Mouse (Mus musculus): ENCODE results near the gene Trim40. TPM values are rescaled to one million over a fixed set of nuclear protein-coding genes. Genes with fewer than 3 reads are reported as not detected.

Trim40 gene
- polyA plus RNA-seq, 1 experiment from 2014 or later = 0.08 TPM

DNA sequence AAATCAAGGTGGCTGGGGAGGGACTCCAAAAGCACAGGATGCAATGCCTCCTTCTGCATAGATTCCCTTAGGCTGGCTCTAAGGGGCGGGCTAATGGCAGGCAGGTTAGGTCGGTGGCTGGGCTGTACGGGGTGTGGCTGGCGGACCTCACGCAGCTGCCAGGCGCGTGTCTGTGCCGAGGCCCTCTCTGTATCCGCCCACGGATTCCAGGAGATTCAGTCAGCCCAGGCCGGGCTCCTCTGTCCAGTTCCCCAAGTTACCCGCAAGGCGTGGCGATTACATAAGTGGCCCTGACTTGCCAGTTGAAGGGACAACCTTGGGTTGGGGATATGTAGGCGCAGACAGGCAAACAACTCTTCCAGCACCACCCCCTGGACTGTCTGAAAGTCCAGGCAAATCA is 30.3 kb upstream of the Trim40 start:
- H3K27me3 ChIP-seq (replicated peaks; ENCODE audit: control insufficient read depth, insufficient read depth, low read length) = no peaks in the 10 kb centered on the region
- WGBS = 53% methylated on average over 15 of the region's 15 CpGs
- H3K36me3 ChIP-seq (ENCODE audit: control insufficient read depth, insufficient read depth, low read length) = no peaks in the 10 kb centered on the region
- H3K4me2 ChIP-seq (ENCODE audit: low read length) = no peak overlapping the region
- no peak overlapping the region for H3K4me3 ChIP-seq (ENCODE audit: low read length)
- no peaks in the 10 kb centered on the region for H3K9me3 ChIP-seq (ENCODE audit: control insufficient read depth, low read length)
- ATAC-seq = no peak
- H3K9ac ChIP-seq (ENCODE audit: low read depth, low read length) = no peak overlapping the region
- no peak overlapping the region for H3K27ac ChIP-seq (ENCODE audit: low read depth, low read length)
- no peaks in the 10 kb centered on the region for H3K4me1 ChIP-seq (ENCODE audit: control insufficient read depth, insufficient read depth, low read depth, low read length)

- Histone ChIP-seq H3K36me3 (ENCODE audit: control insufficient read depth, insufficient read depth, low read length) (no peaks in the 10 kb centered on the region), H3K4me2 (ENCODE audit: low read length) (no peak overlapping the region), H3K9me3 (ENCODE audit: control insufficient read depth, low read length) (no peaks in the 10 kb centered on the region), H3K4me1 (ENCODE audit: control insufficient read depth, insufficient read depth, low read depth, low read length) (no peaks in the 10 kb centered on the region), H3K9ac (ENCODE audit: low read depth, low read length) (no peak overlapping the region), H3K27ac (ENCODE audit: low read depth, low read length) (no peak overlapping the region), H3K27me3 (replicated peaks; ENCODE audit: control insufficient read depth, insufficient read depth, low read length) (no peaks in the 10 kb centered on the region), H3K4me3 (ENCODE audit: low read length) (no peak overlapping the region)
- WGBS = 11% methylated on average over 9 of the region's 9 CpGs
- ATAC-seq = no peak
These were observed 25.2 kb upstream of the Trim40 start for GRCm38 (mm10) chr17:36915076-36915475.

- WGBS = 12% methylated on average over 2 of the region's 2 CpGs
- Histone ChIP-seq H3K27ac (ENCODE audit: low read depth, low read length) (no peak overlapping the region), H3K4me2 (ENCODE audit: low read length) (no peak overlapping the region), H3K4me1 (ENCODE audit: control insufficient read depth, insufficient read depth, low read depth, low read length) (no peaks in the 10 kb centered on the region), H3K4me3 (ENCODE audit: low read length) (no peak overlapping the region), H3K9ac (ENCODE audit: low read depth, low read length) (no peak overlapping the region), H3K27me3 (replicated peaks; ENCODE audit: control insufficient read depth, insufficient read depth, low read length) (no peaks in the 10 kb centered on the region), H3K36me3 (ENCODE audit: control insufficient read depth, insufficient read depth, low read length) (no peaks in the 10 kb centered on the region), H3K9me3 (ENCODE audit: control insufficient read depth, low read length) (no peaks in the 10 kb centered on the region)
- ATAC-seq = no peak
These were observed 24.2 kb upstream of the Trim40 start for GRCm38 (mm10) chr17:36914108-36914507.

GRCm38 (mm10) chr17:36912031-36912430 is 22.1 kb upstream of the Trim40 start:
- Histone ChIP-seq H3K4me2 (ENCODE audit: low read length) (no peak overlapping the region), H3K4me3 (ENCODE audit: low read length) (no peak overlapping the region), H3K27ac (ENCODE audit: low read depth, low read length) (no peak overlapping the region), H3K27me3 (replicated peaks; ENCODE audit: control insufficient read depth, insufficient read depth, low read length) (no peaks in the 10 kb centered on the region), H3K4me1 (ENCODE audit: control insufficient read depth, insufficient read depth, low read depth, low read length) (no peaks in the 10 kb centered on the region), H3K36me3 (ENCODE audit: control insufficient read depth, insufficient read depth, low read length) (no peaks in the 10 kb centered on the region), H3K9me3 (ENCODE audit: control insufficient read depth, low read length) (no peaks in the 10 kb centered on the region), H3K9ac (ENCODE audit: low read depth, low read length) (no peak overlapping the region)
- no peak for ATAC-seq
- 69% methylated on average over 2 of the region's 2 CpGs for WGBS

DNA sequence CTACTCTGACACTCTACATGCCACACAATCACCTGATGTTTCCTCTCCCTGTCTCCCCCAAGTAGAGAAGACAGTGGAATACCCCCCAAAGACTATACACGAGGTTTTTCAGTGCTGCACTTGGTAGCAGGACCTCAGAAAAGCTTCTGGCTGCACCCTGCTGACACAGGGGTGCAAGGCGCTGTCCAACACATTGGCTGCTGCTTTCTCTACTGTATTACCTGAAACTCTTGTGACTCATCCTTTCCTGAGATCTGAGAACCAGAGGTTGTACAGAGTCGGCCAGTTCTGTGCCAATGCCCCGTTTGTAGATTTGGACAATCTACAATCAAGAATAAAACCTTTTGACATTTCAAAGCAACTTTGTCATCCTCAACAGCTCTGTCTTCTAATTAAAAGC is 19.9 kb upstream of the Trim40 start:
- H3K4me2 ChIP-seq (ENCODE audit: low read length) = no peak overlapping the region
- no peak overlapping the region for H3K27ac ChIP-seq (ENCODE audit: low read depth, low read length)
- WGBS = 66% methylated on average over 4 of the region's 4 CpGs
- ATAC-seq = no peak
- no peak overlapping the region for H3K9ac ChIP-seq (ENCODE audit: low read depth, low read length)
- no peaks in the 10 kb centered on the region for H3K36me3 ChIP-seq (ENCODE audit: control insufficient read depth, insufficient read depth, low read length)
- no peaks in the 10 kb centered on the region for H3K27me3 ChIP-seq (replicated peaks; ENCODE audit: control insufficient read depth, insufficient read depth, low read length)
- H3K4me1 ChIP-seq (ENCODE audit: control insufficient read depth, insufficient read depth, low read depth, low read length) = no peaks in the 10 kb centered on the region
- H3K9me3 ChIP-seq (ENCODE audit: control insufficient read depth, low read length) = no peaks in the 10 kb centered on the region
- no peak overlapping the region for H3K4me3 ChIP-seq (ENCODE audit: low read length)

DNA sequence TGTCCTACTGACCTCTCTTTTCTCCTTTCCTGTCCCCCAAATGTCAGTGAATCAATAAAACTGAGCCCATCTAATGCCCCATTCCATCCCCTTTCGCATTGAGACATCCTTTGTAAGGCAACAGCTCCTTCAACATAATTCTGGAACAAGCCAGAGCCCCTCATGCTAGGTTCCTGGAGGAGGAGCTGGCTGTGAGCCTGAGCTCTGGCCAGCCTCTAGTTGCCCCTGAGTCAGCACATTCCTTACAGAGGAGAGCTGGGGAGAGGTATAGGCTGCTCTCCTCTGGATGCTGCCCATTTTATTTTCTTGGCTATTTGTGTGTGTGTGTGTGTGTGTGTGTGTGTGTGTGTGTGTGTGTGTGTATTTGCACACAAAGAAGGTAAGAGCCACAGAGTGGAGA is 18.3 kb upstream of the Trim40 start:
- WGBS = 53% methylated on average over 1 of the region's 1 CpGs
- no peak overlapping the region for H3K27ac ChIP-seq (ENCODE audit: low read depth, low read length)
- no peak for ATAC-seq

GRCm38 (mm10) chr17:36903651-36904050 is 13.7 kb upstream of the Trim40 start:
- ATAC-seq = no peak
- Histone ChIP-seq H3K4me2 (ENCODE audit: low read length) (no peak overlapping the region), H3K9ac (ENCODE audit: low read depth, low read length) (no peak overlapping the region), H3K36me3 (ENCODE audit: control insufficient read depth, insufficient read depth, low read length) (no peaks in the 10 kb centered on the region), H3K4me3 (ENCODE audit: low read length) (no peak overlapping the region), H3K9me3 (ENCODE audit: control insufficient read depth, low read length) (no peaks in the 10 kb centered on the region), H3K27me3 (replicated peaks; ENCODE audit: control insufficient read depth, insufficient read depth, low read length) (no peaks in the 10 kb centered on the region), H3K4me1 (ENCODE audit: control insufficient read depth, insufficient read depth, low read depth, low read length) (no peaks in the 10 kb centered on the region), H3K27ac (ENCODE audit: low read depth, low read length) (no peak overlapping the region)
- WGBS = 79% methylated on average over 3 of the region's 3 CpGs

More for the DNA sequence above, 18.3 kb upstream of the Trim40 start:
- Histone ChIP-seq H3K4me3 (ENCODE audit: low read length) (no peak overlapping the region), H3K4me1 (ENCODE audit: control insufficient read depth, insufficient read depth, low read depth, low read length) (no peaks in the 10 kb centered on the region), H3K27me3 (replicated peaks; ENCODE audit: control insufficient read depth, insufficient read depth, low read length) (no peaks in the 10 kb centered on the region), H3K4me2 (ENCODE audit: low read length) (no peak overlapping the region), H3K36me3 (ENCODE audit: control insufficient read depth, insufficient read depth, low read length) (no peaks in the 10 kb centered on the region), H3K9ac (ENCODE audit: low read depth, low read length) (no peak overlapping the region), H3K9me3 (ENCODE audit: control insufficient read depth, low read length) (no peaks in the 10 kb centered on the region)

- no peak overlapping the region for H3K4me2 ChIP-seq (ENCODE audit: low read length)
- H3K27me3 ChIP-seq (replicated peaks; ENCODE audit: control insufficient read depth, insufficient read depth, low read length) = no peaks in the 10 kb centered on the region
- no peaks in the 10 kb centered on the region for H3K9me3 ChIP-seq (ENCODE audit: control insufficient read depth, low read length)
- 41% methylated on average over 1 of the region's 1 CpGs for WGBS
- ATAC-seq = no peak
- H3K4me1 ChIP-seq (ENCODE audit: control insufficient read depth, insufficient read depth, low read depth, low read length) = no peaks in the 10 kb centered on the region
- no peak overlapping the region for H3K9ac ChIP-seq (ENCODE audit: low read depth, low read length)
- no peak overlapping the region for H3K4me3 ChIP-seq (ENCODE audit: low read length)
- H3K27ac ChIP-seq (ENCODE audit: low read depth, low read length) = no peak overlapping the region
- H3K36me3 ChIP-seq (ENCODE audit: control insufficient read depth, insufficient read depth, low read length) = no peaks in the 10 kb centered on the region
These were observed 10.8 kb upstream of the Trim40 start for GRCm38 (mm10) chr17:36900691-36901090.

- no peak for ATAC-seq
- no peak overlapping the region for H3K4me2 ChIP-seq (ENCODE audit: low read length)
- no peak overlapping the region for H3K4me3 ChIP-seq (ENCODE audit: low read length)
- H3K9me3 ChIP-seq (ENCODE audit: control insufficient read depth, low read length) = no peaks in the 10 kb centered on the region
- no peak overlapping the region for H3K27ac ChIP-seq (ENCODE audit: low read depth, low read length)
- no peaks in the 10 kb centered on the region for H3K4me1 ChIP-seq (ENCODE audit: control insufficient read depth, insufficient read depth, low read depth, low read length)
- no peaks in the 10 kb centered on the region for H3K27me3 ChIP-seq (replicated peaks; ENCODE audit: control insufficient read depth, insufficient read depth, low read length)
- H3K9ac ChIP-seq (ENCODE audit: low read depth, low read length) = no peak overlapping the region
- no peaks in the 10 kb centered on the region for H3K36me3 ChIP-seq (ENCODE audit: control insufficient read depth, insufficient read depth, low read length)
- 85% methylated on average over 5 of the region's 5 CpGs for WGBS
These were observed 10.1 kb upstream of the Trim40 start for GRCm38 (mm10) chr17:36900001-36900400.

DNA sequence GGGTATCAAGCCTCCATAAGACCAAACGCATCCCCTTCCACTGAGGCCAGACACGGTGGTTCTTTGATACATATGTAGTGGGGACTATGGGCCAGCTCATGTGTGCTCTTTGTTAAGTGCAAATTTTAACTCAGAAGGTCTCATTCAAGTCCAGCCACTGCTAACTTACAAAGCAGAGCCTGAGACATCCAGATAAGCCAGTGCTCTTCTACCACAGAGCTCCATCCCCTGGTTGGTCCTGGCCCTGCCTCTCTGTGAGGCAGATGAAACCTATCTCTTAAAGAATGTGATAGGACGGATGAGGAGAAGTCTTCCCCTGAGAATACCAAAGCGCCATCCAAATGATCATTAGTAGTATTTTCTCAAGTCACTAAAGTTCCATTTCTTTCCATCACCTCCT is 9.5 kb upstream of the Trim40 start:
- Histone ChIP-seq H3K9me3 (ENCODE audit: control insufficient read depth, low read length) (no peaks in the 10 kb centered on the region), H3K27me3 (replicated peaks; ENCODE audit: control insufficient read depth, insufficient read depth, low read length) (no peaks in the 10 kb centered on the region), H3K4me3 (ENCODE audit: low read length) (no peak overlapping the region), H3K9ac (ENCODE audit: low read depth, low read length) (no peak overlapping the region), H3K4me1 (ENCODE audit: control insufficient read depth, insufficient read depth, low read depth, low read length) (no peaks in the 10 kb centered on the region), H3K27ac (ENCODE audit: low read depth, low read length) (no peak overlapping the region), H3K36me3 (ENCODE audit: control insufficient read depth, insufficient read depth, low read length) (no peaks in the 10 kb centered on the region), H3K4me2 (ENCODE audit: low read length) (no peak overlapping the region)
- WGBS = 85% methylated on average over 4 of the region's 4 CpGs
- no peak for ATAC-seq

All from hindbrain, embryonic 16.5 days (tissue).